Mouse (Mus musculus): Measurements from ENCODE around the gene Frmd4a.

The Frmd4a gene

GRCm38 (mm10) chr2:4017528-4018288 is at the start of gene Frmd4a:
TSS of gene Frmd4a (plus strand) at chr2:4017717.
- DNase-seq = no peak

- no peak for DNase-seq
Observed at GRCm38 (mm10) chr2:3988876-3989275, 28.6 kb upstream of the Frmd4a start.

GRCm38 (mm10) chr2:3990431-3990830 is 27.1 kb upstream of the Frmd4a start:
- DNase-seq = no peak

- no peak for DNase-seq
Observed at GRCm38 (mm10) chr2:4018431-4018876, 937 bp downstream of the Frmd4a start.

- DNase-seq = no peak
Observed at GRCm38 (mm10) chr2:4018909-4019308, 1.4 kb downstream of the Frmd4a start.

GRCm38 (mm10) chr2:4024927-4025326 is 7.4 kb downstream of the Frmd4a start:
- DNase-seq = no peak

- DNase-seq = no peak
Observed at GRCm38 (mm10) chr2:4029031-4029747, 11.7 kb downstream of the Frmd4a start.

- no peak for DNase-seq
Observed at GRCm38 (mm10) chr2:4036153-4036589, 18.7 kb downstream of the Frmd4a start.

GRCm38 (mm10) chr2:4036651-4037117 is 19.2 kb downstream of the Frmd4a start:
- no peak for DNase-seq

- no peak for DNase-seq
Observed at GRCm38 (mm10) chr2:4042009-4042408, 24.5 kb downstream of the Frmd4a start.

GRCm38 (mm10) chr2:4055481-4055880 is 38.0 kb downstream of the Frmd4a start:
- no peak for DNase-seq

GRCm38 (mm10) chr2:4060675-4061074 is 43.2 kb downstream of the Frmd4a start:
- no peak for DNase-seq

GRCm38 (mm10) chr2:4071831-4072230 is 54.3 kb downstream of the Frmd4a start:
- no peak for DNase-seq

GRCm38 (mm10) chr2:4083877-4084276 is 66.4 kb downstream of the Frmd4a start:
- peak; percentile 9 to 24 for DNase-seq

- DNase-seq = no peak
Observed at GRCm38 (mm10) chr2:4097601-4098000, 80.1 kb downstream of the Frmd4a start.

- no peak for DNase-seq
Observed at GRCm38 (mm10) chr2:4098948-4099776, 81.6 kb downstream of the Frmd4a start.

- DNase-seq = no peak
Observed at GRCm38 (mm10) chr2:4099777-4100104, 82.2 kb downstream of the Frmd4a start.

- DNase-seq = no peak
Observed at GRCm38 (mm10) chr2:4101370-4101769, 83.9 kb downstream of the Frmd4a start.

- no peak for DNase-seq
Observed at GRCm38 (mm10) chr2:4113303-4113920, 95.9 kb downstream of the Frmd4a start.

GRCm38 (mm10) chr2:4119678-4120458 is 102.4 kb downstream of the Frmd4a start:
- no peak for DNase-seq

GRCm38 (mm10) chr2:4131216-4131615 is 113.7 kb downstream of the Frmd4a start:
- no peak for DNase-seq

- DNase-seq = no peak
Observed at GRCm38 (mm10) chr2:4137493-4137892, 120.0 kb downstream of the Frmd4a start.

All from kidney, adult 8-10 months (tissue).